Mouse (Mus musculus) G1E (cell line): ENCODE results near the gene Tmem63a. TPM values are rescaled to one million over a fixed set of nuclear protein-coding genes. Genes with fewer than 3 reads are reported as not detected.

Experiments
- ATAC-seq: 2 replicates; pipeline ENCODE4 v1.8.0; 2016; ENCODE audit warnings: mild to moderate bottlenecking; ENCODE audit not compliant: insufficient number of reproducible peaks, poor library complexity, low FRiP score, severe bottlenecking; ENCODE audit errors: extremely low read depth
- DNase-seq: peaks from one replicate; pipeline ENCODE4 v3.0.0; 2012; ENCODE audit warnings: low spot score
- H3K27me3 ChIP-seq: 2 replicates; pipeline ENCODE4 v1.6.1; 2012; ENCODE audit warnings: mild to moderate bottlenecking, low read length, inconsistent platforms; ENCODE audit not compliant: insufficient read depth
- H3K36me3 ChIP-seq: replicated peaks from 2 replicates; pipeline ENCODE3; 2012; ENCODE audit warnings: mild to moderate bottlenecking, inconsistent platforms
- H3K4me1 ChIP-seq: 2 replicates; pipeline ENCODE4 v1.6.1; 2012; ENCODE audit warnings: low read depth, low read length, inconsistent platforms, mixed read lengths; ENCODE audit not compliant: insufficient read depth
- H3K4me3 ChIP-seq: 2 replicates; pipeline ENCODE4 v1.5.1; 2012; ENCODE audit warnings: low read depth, mild to moderate bottlenecking, inconsistent platforms, low read length, moderate library complexity, mixed read lengths
- H3K9me3 ChIP-seq: replicated peaks from 2 replicates; pipeline ENCODE4 v1.6.1; 2012; ENCODE audit warnings: inconsistent platforms
- CTCF ChIP-seq: IDR thresholded peaks from 2 replicates; pipeline ENCODE4 v1.5.1; 2012; ENCODE audit warnings: low read depth, low read length, inconsistent platforms, mixed read lengths
- GATA1 ChIP-seq: IDR thresholded peaks from 2 replicates; pipeline ENCODE4 v1.6.1; 2012; ENCODE audit warnings: borderline replicate concordance, low read length, inconsistent platforms, mixed read lengths
- GATA2 ChIP-seq: IDR thresholded peaks from 2 replicates; pipeline ENCODE4 v1.6.1; 2012; ENCODE audit warnings: low read depth, low read length, inconsistent platforms, borderline replicate concordance
- POLR2AphosphoS5 ChIP-seq: IDR thresholded peaks from 2 replicates; pipeline ENCODE4 v1.6.1; 2012; ENCODE audit warnings: low read depth, low read length, inconsistent platforms; ENCODE audit not compliant: insufficient replicate concordance
- TAL1 ChIP-seq: conservative IDR thresholded peaks from 2 replicates; pipeline ENCODE4 v1.6.1; 2012; ENCODE audit warnings: low read depth, low read length, inconsistent platforms, mixed read lengths
- polyA plus RNA-seq: library from polyadenylated mRNA; stranded (reverse); fragments of >175 nt; gene quantifications from 2 replicates; pipeline ENCODE4 v1.2.3, GENCODE M21; 2012
- total RNA-seq, 2 experiments: library from RNA; stranded (forward) in 1 of 2; stranded (reverse) in 1 of 2; fragments of 200-1000 nt in 1 of 2; fragments of >200 nt in 1 of 2; fragmentation: Nextera tagmentation in 1 of 2; gene quantifications; 2 replicates each; pipeline ENCODE4 v1.2.3; 2014 to 2017

The Tmem63a gene
- total and polyA plus RNA-seq, 3 experiments = 2.8 to 3.2 (median 2.8) TPM

GRCm38 (mm10) chr1:180922273-180923048 lies 19.7 kb upstream of the Tmem63a start:
- peak; percentile 46 for DNase-seq

GRCm38 (mm10) chr1:180924737-180925136 lies 17.4 kb upstream of the Tmem63a start:
- ATAC-seq = no peak

More at GRCm38 (mm10) chr1:180922273-180923048, 19.7 kb upstream of the Tmem63a start:
- Histone ChIP-seq H3K36me3 (no peaks in the 10 kb centered on the region), H3K4me1 (peaks cover 22% of the 10 kb centered on the region), H3K4me3 (no peak overlapping the region; the same call in 1 of the 2 replicates), H3K9me3 (no peaks in the 10 kb centered on the region), H3K27me3 (peaks cover 48% of the 10 kb centered on the region)
- TF ChIP-seq GATA2 (no peak), TAL1 (no peak), POLR2AphosphoS5 (no peak), GATA1 (no peak), CTCF (no peak)
- ATAC-seq = peak; percentile 49; the same call in 1 of the 2 replicates

GRCm38 (mm10) chr1:180926286-180926685 lies 15.9 kb upstream of the Tmem63a start:
- Histone ChIP-seq H3K27me3 (peaks cover 49% of the 10 kb centered on the region), H3K9me3 (no peaks in the 10 kb centered on the region; the same call in 1 of the 2 replicates), H3K4me1 (peaks cover 11% of the 10 kb centered on the region), H3K36me3 (no peaks in the 10 kb centered on the region), H3K4me3 (no peak overlapping the region)
- DNase-seq = no peak
- ATAC-seq = no peak
- TF ChIP-seq TAL1 (no peak), CTCF (no peak), GATA1 (no peak), POLR2AphosphoS5 (no peak), GATA2 (no peak)

More at GRCm38 (mm10) chr1:180924737-180925136, 17.4 kb upstream of the Tmem63a start:
- Histone ChIP-seq H3K27me3 (peaks cover 52% of the 10 kb centered on the region), H3K9me3 (no peaks in the 10 kb centered on the region), H3K4me1 (peaks cover 15% of the 10 kb centered on the region), H3K36me3 (no peaks in the 10 kb centered on the region), H3K4me3 (no peak overlapping the region)
- no peak for DNase-seq
- TF ChIP-seq GATA2 (no peak), CTCF (no peak), TAL1 (no peak), GATA1 (no peak), POLR2AphosphoS5 (no peak)

GRCm38 (mm10) chr1:180929599-180929998 lies 12.5 kb upstream of the Tmem63a start:
- Histone ChIP-seq H3K4me1 (no peaks in the 10 kb centered on the region), H3K4me3 (no peak overlapping the region), H3K36me3 (no peaks in the 10 kb centered on the region), H3K9me3 (no peaks in the 10 kb centered on the region; the same call in 1 of the 2 replicates), H3K27me3 (peaks cover 54% of the 10 kb centered on the region)
- ATAC-seq (no peak), DNase-seq (no peak)
- TF ChIP-seq GATA1 (no peak), GATA2 (no peak), CTCF (no peak)

GRCm38 (mm10) chr1:180931106-180931505 lies 11.0 kb upstream of the Tmem63a start:
- no peak for DNase-seq
- no peaks in the 10 kb centered on the region for H3K36me3 ChIP-seq
- H3K4me1 ChIP-seq = peaks cover 4% of the 10 kb centered on the region
- no peak for TF ChIP-seq GATA2
- TF ChIP-seq CTCF = no peak
- no peak for TF ChIP-seq POLR2AphosphoS5
- no peak for TF ChIP-seq TAL1
- no peak for TF ChIP-seq GATA1
- H3K27me3 ChIP-seq = peaks cover 58% of the 10 kb centered on the region
- H3K4me3 ChIP-seq = no peak overlapping the region
- no peaks in the 10 kb centered on the region; the same call in 1 of the 2 replicates for H3K9me3 ChIP-seq
- no peak for ATAC-seq

GRCm38 (mm10) chr1:180933659-180934058 lies 8.5 kb upstream of the Tmem63a start:
- DNase-seq (no peak), ATAC-seq (no peak)
- Histone ChIP-seq H3K36me3 (no peaks in the 10 kb centered on the region), H3K4me3 (no peak overlapping the region), H3K27me3 (peaks cover 57% of the 10 kb centered on the region), H3K9me3 (no peaks in the 10 kb centered on the region; the same call in 1 of the 2 replicates), H3K4me1 (peaks cover 8% of the 10 kb centered on the region)
- no peak for TF ChIP-seq TAL1
- TF ChIP-seq GATA2 = no peak
- no peak for TF ChIP-seq GATA1
- TF ChIP-seq CTCF = no peak
- TF ChIP-seq POLR2AphosphoS5 = no peak
